Mouse (Mus musculus) embryonic facial prominence, embryonic 14.5 days (tissue): ENCODE results near the gene Klb. TPM values are rescaled to one million over a fixed set of nuclear protein-coding genes. Genes with fewer than 3 reads are reported as not detected.

Experiments used
- ATAC-seq: fragments of 200-750 bp; cut with Nextera tagmentation; 2 replicates; pipeline ENCODE4 v1.8.0; 2017; ENCODE audit warnings: low read depth, moderate number of reproducible peaks, moderate TSS enrichment
- DNase-seq: peaks from one replicate; pipeline ENCODE4 v3.0.0-alpha.2; 2015; ENCODE audit warnings: low spot score
- H3K27ac ChIP-seq: fragments of 300-500 bp; sonication (generic); replicated peaks from 2 replicates; pipeline ENCODE4 v1.5.1; 2014; ENCODE audit warnings: low read depth, mild to moderate bottlenecking, low read length, moderate library complexity
- H3K27me3 ChIP-seq: fragments of 300-500 bp; sonication (generic); replicated peaks from 2 replicates; pipeline ENCODE4 v1.6.1; 2014; ENCODE audit warnings: low read length; ENCODE audit not compliant: control insufficient read depth, insufficient read depth
- H3K36me3 ChIP-seq: fragments of 300-500 bp; sonication (generic); 2 replicates; pipeline ENCODE4 v1.6.1; 2014; ENCODE audit warnings: low read length, mixed read lengths; ENCODE audit not compliant: control insufficient read depth, insufficient read depth
- H3K4me1 ChIP-seq: fragments of 300-500 bp; sonication (generic); 2 replicates; pipeline ENCODE4 v1.6.1; 2014; ENCODE audit warnings: antibody characterized with exemption, low read length; ENCODE audit not compliant: control insufficient read depth, insufficient read depth
- H3K4me2 ChIP-seq: fragments of 300-500 bp; sonication (generic); 2 replicates; pipeline ENCODE4 v1.6.1; 2014; ENCODE audit warnings: low read depth, mild to moderate bottlenecking, low read length, moderate library complexity, mixed read lengths
- H3K4me3 ChIP-seq: fragments of 300-500 bp; sonication (generic); 2 replicates; pipeline ENCODE4 v1.5.1; 2014; ENCODE audit warnings: low read depth, mild to moderate bottlenecking, low read length
- H3K9ac ChIP-seq: fragments of 300-500 bp; sonication (generic); 2 replicates; pipeline ENCODE4 v1.6.1; 2014; ENCODE audit warnings: low read depth, mild to moderate bottlenecking, low read length, moderate library complexity, mixed read lengths
- H3K9me3 ChIP-seq: fragments of 300-500 bp; sonication (generic); 2 replicates; pipeline ENCODE4 v1.6.1; 2016; ENCODE audit warnings: low read length; ENCODE audit not compliant: control insufficient read depth
- WGBS: fragments of 180-500 bp; shearing (Covaris S2); extraction: QIAGEN DNeasy Blood & Tissue Kit; methylation state at CpG from one replicate; pipeline ENCODE4 v1.1.7; 2014; 5-methylcytosine and 5-hydroxymethylcytosine counted together
- polyA plus RNA-seq: library from polyadenylated mRNA; unstranded; fragments of >200 nt; fragmentation: Nextera tagmentation; extraction: Ambion mirVana; gene quantifications from 2 replicates; pipeline ENCODE4 v1.2.1, GENCODE M21; 2014

The Klb gene
- polyA plus RNA-seq, 1 experiment from 2014 or later = 0.65 TPM

DNA sequence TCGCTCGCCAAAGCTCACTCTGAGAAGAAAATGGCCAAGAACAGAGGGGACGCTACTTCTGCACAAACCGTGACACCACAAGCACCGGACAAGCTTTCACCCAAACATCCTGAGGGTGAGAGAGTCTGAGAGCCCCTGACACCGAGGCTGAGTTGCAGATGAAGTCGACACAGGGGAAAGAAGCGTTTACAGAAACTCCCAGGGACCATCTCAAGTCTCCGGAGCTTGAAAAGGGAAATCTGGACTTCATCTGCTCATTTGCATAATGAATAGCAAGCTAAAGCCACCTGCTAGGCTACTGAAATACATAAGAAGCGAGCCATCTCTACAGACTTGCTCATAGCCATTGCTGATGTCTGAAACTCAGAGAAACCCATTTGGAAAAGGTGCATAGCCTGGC is 71.0 kb downstream of the Klb start:
- H3K4me2 ChIP-seq = no peak overlapping the region
- H3K4me3 ChIP-seq = no peak overlapping the region
- H3K36me3 ChIP-seq = peaks cover 86% of the 10 kb centered on the region
- 77% methylated on average over 10 of the region's 10 CpGs for WGBS
- no peak for DNase-seq
- H3K4me1 ChIP-seq = peaks cover 7% of the 10 kb centered on the region
- no peak overlapping the region for H3K27ac ChIP-seq
- H3K9me3 ChIP-seq = no peaks in the 10 kb centered on the region
- H3K27me3 ChIP-seq = no peaks in the 10 kb centered on the region
- ATAC-seq = no peak
- no peak overlapping the region for H3K9ac ChIP-seq

DNA sequence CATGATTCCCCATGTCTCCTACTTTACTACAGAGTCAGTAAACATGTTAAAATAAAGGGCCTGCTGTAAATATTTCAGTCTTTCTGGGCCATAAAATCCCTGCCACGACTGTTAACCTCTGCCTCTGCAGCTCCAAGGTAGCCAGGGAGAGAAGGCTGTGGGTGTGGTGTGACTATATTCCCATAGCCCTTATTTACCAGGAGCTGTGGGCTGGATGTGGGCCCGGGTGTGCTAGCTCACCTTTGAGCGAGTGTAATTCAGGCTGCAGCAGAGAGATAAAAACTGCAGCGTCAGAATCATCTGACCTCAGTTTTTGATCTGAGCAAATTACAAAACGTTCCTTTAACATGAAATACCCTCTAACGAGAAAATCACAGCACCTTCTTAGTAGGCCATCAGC is 72.7 kb downstream of the Klb start:
- Histone ChIP-seq H3K4me2 (no peak overlapping the region), H3K9me3 (no peaks in the 10 kb centered on the region), H3K4me3 (no peak overlapping the region), H3K27me3 (no peaks in the 10 kb centered on the region), H3K36me3 (peaks cover 91% of the 10 kb centered on the region), H3K27ac (no peak overlapping the region), H3K4me1 (peaks cover 4% of the 10 kb centered on the region), H3K9ac (no peak overlapping the region)
- DNase-seq = no peak
- no peak for ATAC-seq
- 81% methylated on average over 6 of the region's 6 CpGs for WGBS

DNA sequence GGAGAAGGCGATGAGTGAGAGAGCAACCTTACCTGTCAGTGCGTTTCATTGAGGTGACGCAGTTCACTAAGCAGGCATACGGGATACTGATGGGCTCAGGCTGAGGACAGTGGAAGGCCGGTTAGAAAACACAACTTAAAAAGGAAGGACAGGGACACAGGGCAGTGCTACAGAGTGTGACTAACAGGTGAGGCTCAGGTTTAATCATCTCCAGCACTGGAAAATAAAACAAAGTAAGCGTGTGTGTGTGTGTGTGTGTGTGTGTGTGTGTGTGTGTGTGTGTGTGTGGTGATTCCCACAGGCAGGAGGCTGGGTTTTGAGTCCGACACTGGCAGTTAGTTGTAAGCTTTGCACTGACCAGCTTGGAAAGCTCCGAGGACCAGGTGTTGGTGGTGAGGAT is 74.7 kb downstream of the Klb start:
- no peak overlapping the region for H3K27ac ChIP-seq
- peaks cover 93% of the 10 kb centered on the region for H3K36me3 ChIP-seq
- DNase-seq (no peak), ATAC-seq (no peak)
- no peak overlapping the region for H3K4me3 ChIP-seq
- H3K9me3 ChIP-seq = no peaks in the 10 kb centered on the region
- H3K9ac ChIP-seq = no peak overlapping the region
- 94% methylated on average over 8 of the region's 8 CpGs for WGBS
- H3K4me2 ChIP-seq = no peak overlapping the region
- H3K4me1 ChIP-seq = no peaks in the 10 kb centered on the region
- no peaks in the 10 kb centered on the region for H3K27me3 ChIP-seq

DNA sequence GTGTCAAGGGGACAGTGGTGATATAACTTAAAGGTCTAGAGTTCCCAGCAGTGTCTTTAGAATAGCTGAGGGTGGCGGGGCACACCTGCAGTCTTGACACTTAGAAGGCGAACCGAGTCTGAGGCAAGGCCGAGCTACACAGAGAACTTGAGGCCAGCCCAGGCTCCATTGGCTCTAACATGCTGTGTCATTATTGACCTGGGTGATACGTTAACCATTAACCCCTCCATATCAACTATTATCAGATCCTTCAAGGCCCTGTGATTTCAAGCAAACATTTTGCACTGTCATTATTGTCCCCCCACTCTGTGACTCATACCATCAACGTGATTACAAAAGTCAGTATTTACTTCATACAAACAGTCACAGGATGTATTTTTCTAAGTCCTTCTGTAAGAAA is 76.1 kb downstream of the Klb start:
- no peaks in the 10 kb centered on the region for H3K4me1 ChIP-seq
- H3K36me3 ChIP-seq = peaks cover 79% of the 10 kb centered on the region
- 93% methylated on average over 6 of the region's 6 CpGs for WGBS

DNA sequence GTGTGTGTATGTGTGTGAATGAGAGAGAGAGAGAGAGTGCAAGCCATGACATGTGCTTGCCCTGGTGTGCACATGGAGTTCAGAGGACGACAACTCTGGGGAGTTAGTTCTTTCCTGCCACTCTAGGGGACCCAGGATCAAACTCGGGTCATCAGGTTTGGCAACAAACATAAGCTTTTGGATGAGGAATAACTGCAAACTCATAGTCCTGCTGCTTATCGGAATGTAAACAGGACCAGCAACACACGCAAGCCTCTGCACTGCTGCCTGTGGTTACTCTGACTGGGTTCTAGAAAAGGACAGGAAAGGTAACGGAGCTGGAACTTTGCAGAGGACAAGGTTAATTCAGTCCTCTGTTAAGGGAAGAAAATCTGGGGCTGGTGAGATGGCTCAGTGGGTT is 77.1 kb downstream of the Klb start:
- no peak overlapping the region for H3K9ac ChIP-seq
- peaks cover 72% of the 10 kb centered on the region for H3K36me3 ChIP-seq
- WGBS = 89% methylated on average over 5 of the region's 5 CpGs
- no peak overlapping the region for H3K4me2 ChIP-seq
- H3K27ac ChIP-seq = no peak overlapping the region
- no peaks in the 10 kb centered on the region for H3K4me1 ChIP-seq
- ATAC-seq = no peak
- no peak for DNase-seq
- H3K4me3 ChIP-seq = no peak overlapping the region
- H3K9me3 ChIP-seq = no peaks in the 10 kb centered on the region
- no peaks in the 10 kb centered on the region for H3K27me3 ChIP-seq

More for the DNA sequence above, 76.1 kb downstream of the Klb start:
- H3K4me2 ChIP-seq = no peak overlapping the region
- ATAC-seq (no peak), DNase-seq (no peak)
- no peaks in the 10 kb centered on the region for H3K9me3 ChIP-seq
- no peak overlapping the region for H3K27ac ChIP-seq
- no peaks in the 10 kb centered on the region for H3K27me3 ChIP-seq
- no peak overlapping the region for H3K4me3 ChIP-seq
- H3K9ac ChIP-seq = no peak overlapping the region

DNA sequence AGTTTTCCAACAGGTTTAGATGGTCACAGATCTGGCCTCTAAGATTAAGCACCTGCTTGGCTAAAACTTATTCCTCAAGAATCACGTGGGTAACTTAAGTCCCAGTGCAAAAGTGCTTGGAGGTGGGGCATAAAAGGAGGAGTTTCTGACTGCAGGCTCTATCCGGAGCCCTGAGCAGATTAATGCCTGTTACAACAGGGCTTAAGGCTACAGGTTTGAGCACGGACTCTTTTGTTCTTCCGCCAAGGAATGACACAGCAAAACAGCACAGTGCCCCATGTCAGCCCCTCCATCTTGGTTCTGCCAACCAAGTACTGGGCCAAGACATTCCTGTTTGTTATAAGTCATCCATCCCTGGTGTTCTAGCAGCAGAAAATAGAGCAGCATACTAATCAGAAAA is 80.2 kb downstream of the Klb start:
- Histone ChIP-seq H3K4me2 (no peak overlapping the region), H3K4me3 (no peak overlapping the region), H3K9me3 (no peaks in the 10 kb centered on the region), H3K4me1 (no peaks in the 10 kb centered on the region), H3K27ac (no peak overlapping the region), H3K36me3 (peaks cover 49% of the 10 kb centered on the region), H3K9ac (no peak overlapping the region), H3K27me3 (no peaks in the 10 kb centered on the region)
- WGBS = 41% methylated on average over 4 of the region's 4 CpGs
- peak; percentile 67; the same call in 1 of the 2 replicates for ATAC-seq
- DNase-seq = peak; percentile 52

DNA sequence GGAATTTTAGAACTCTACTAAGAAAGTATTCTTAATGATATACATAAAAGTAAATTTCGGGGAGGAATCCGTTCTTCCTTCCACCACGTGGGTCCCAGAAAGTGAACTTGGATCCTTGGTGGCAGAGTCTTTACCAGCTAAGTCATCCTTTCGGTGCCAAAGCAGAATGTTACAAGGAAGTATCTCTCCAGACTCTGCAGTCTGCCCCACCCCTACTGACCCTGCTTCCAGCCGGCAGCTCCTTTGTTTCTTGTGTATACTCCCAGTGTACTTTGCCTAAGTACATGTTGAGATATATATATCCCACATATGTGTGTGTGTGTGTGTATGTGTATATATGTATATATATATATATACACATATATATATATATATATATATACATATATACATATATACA is 81.3 kb downstream of the Klb start:
- Histone ChIP-seq H3K27me3 (no peaks in the 10 kb centered on the region), H3K4me2 (no peak overlapping the region), H3K9ac (no peak overlapping the region), H3K36me3 (peaks cover 38% of the 10 kb centered on the region), H3K27ac (no peak overlapping the region), H3K4me3 (no peak overlapping the region), H3K9me3 (no peaks in the 10 kb centered on the region), H3K4me1 (peaks cover 5% of the 10 kb centered on the region; the same call in 1 of the 2 replicates)
- WGBS = 86% methylated on average over 5 of the region's 5 CpGs
- DNase-seq (no peak), ATAC-seq (no peak)

Other genes starting within 250 kb of the Klb start
- gene Klhl5, start 240.8 kb upstream of the Klb start, polyA plus RNA-seq = 25.0 and 26.3 TPM in 2 replicates
- 8.7 and 11.8 TPM in 2 replicates for gene Wdr19, start 148.6 kb upstream of the Klb start, polyA plus RNA-seq
- gene Rfc1, start 12.6 kb upstream of the Klb start, polyA plus RNA-seq = 84.2 and 84.8 TPM in 2 replicates
- 1,224 and 1,226 TPM in 2 replicates for gene Rpl9, start 43.1 kb downstream of the Klb start, polyA plus RNA-seq
- gene Lias, start 43.2 kb downstream of the Klb start, polyA plus RNA-seq = 60.8 and 61.2 TPM in 2 replicates
- gene Ugdh, start 87.6 kb downstream of the Klb start, polyA plus RNA-seq = 119 and 125 TPM in 2 replicates
- not detected in 2 replicates for gene Gm43552, start 144.5 kb downstream of the Klb start, polyA plus RNA-seq
- gene Smim14, start 188.9 kb downstream of the Klb start, polyA plus RNA-seq = 144 and 146 TPM in 2 replicates
- 122 and 130 TPM in 2 replicates for gene Ube2k, start 188.9 kb downstream of the Klb start, polyA plus RNA-seq